Mouse (Mus musculus) bone marrow macrophage, adult 2 months (primary cell): ENCODE measurements around the gene Dab1.

Experiments
- CTCF ChIP-seq: IDR thresholded peaks from 2 replicates; pipeline ENCODE4 v1.5.1; 2012; ENCODE audit warnings: low read depth, mild to moderate bottlenecking, low read length, moderate library complexity
- POLR2A ChIP-seq: IDR thresholded peaks from 2 replicates; pipeline ENCODE4 v1.6.1; 2012; ENCODE audit warnings: mild to moderate bottlenecking, low read depth, low read length, borderline replicate concordance

GRCm38 (mm10) chr4:104573419-104573818 lies 954.3 kb downstream of the Dab1 start:
- TF ChIP-seq CTCF (no peak), POLR2A (no peak)
